Mouse (Mus musculus): Measurements from ENCODE around the gene Tex2.
"Not testable (repeated sequence)": the region's sequence is repeated elsewhere in the genome, so short reads cannot be mapped to it uniquely, and the experiment has no call there.

Tex2 gene

DNA sequence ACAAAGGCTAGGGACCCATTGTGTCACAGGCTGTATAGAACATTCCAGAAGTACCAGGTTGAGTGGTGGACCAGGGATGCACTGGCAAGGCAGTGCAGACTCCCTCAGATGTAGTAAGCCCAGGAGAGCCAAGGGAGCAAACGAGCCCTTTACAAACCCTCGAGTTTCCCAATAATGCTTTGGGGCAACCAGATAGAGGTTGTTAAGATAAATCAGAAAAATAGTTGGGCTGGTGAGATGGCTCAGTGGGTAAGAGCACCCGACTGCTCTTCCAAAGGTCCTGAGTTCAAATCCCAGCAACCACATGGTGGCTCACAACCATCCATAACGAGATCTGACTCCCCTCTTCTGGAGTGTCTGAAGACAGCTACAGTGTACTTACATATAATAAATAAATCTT is 5.5 kb upstream of the Tex2 start:
- DNase-seq (ENCODE audit: low spot score), result not testable (repeated sequence)

DNA sequence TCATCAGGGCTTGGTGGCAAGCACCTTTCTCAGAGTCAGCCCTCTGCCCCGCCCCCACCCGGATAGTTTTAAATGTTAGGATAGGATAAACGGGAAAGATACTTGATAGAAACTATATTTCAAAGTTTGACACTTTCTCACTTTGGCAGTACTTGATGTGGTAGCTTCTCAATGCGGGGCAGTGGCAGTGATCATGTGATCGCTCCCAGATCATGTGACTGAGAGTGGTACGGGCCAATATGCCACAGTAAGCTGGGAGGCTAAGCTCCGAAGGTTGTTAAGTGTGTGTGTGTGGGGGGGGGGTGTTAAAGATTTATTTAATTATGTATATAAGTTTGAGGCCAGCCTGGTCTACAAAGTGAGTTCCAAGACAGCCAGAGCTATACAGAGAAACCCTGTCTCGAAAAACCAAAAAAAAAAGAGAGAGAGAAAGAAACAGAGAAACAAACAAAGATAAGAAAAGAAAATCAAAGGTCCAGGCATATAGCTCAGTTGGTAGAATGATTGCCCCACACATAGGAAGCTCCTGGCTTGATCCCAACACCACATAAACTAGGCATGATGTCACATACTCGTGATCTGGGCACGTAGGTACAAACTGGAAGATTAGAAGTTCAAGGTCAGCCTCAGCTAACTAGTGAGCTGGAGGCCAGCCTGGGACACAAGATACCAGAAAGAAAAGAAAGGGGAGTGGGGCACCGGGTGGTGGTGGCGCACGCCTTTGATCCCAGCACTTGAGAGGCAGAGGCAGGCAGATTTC is 4.8 kb upstream of the Tex2 start:
- DNase-seq (ENCODE audit: low spot score), result no peak

DNA sequence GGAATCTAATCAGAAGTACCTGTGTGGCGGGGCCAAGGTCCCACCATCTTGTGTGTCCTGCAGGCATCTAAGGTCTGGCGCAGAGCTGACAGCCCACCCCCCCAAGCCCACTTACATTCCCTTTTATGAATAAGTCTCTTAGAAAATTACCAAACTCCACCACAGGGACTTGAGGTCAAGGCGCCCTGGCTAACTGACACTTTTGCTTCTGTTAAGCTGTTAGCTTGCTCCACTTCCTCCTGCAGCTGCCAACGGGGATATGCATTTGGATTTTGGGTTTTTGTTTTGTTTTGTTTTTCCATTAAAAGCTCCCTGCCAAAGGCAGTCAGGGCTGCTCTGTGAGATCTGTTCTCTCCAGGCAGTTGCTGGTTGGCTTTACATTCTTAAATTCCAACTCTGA is 2.3 kb upstream of the Tex2 start:
- no peak for DNase-seq (ENCODE audit: low spot score)

DNA sequence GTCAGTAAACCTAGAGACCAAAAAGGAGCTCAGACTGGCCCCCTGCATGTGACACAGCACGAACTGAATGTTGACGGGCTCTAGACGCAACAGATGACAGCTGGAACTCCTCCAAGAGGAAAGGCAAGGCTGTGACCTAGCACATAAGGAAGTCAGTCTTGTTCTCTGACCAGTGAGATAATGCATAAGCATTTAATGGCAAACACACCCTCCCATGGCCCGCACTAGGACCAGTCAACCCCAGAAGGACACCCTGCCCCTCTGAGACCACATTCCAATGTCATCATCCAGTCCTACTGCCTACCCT is 1.1 kb upstream of the Tex2 start:
- peak; percentile 20 for DNase-seq (ENCODE audit: low spot score)

DNA sequence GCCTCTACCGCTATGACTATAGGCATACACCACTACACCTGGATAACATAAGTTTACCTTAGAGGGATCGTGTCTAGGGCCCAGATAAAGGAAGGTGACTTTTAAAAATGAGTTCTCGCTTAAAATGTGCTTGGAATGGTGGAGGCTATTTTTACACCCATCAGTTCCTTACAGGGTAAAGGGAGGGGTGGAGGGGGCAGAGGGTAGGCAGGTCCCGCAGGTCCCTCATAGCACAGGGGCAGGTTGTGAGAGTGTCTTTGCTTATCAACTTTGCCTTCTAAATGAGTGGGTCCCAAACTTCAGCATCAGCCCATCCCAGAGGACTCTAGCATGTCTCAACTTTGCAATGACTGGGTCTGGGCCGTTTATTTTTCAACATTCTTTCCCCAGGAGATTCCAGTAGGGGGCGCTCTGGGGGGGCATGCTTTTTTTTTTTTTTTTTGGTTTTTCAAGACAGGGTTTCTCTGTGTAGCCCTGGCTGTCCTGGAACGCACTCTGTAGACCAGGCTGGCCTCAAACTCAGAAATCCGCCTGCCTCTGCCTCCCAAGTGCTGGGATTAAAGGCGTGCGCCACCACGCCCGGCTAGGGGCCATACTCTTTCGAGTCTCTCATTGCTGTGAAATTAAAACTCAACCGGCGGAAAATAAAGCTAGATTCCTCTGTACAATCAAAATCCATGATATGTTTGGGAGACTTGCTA is 565 bp upstream of the Tex2 start:
- peak; percentile 9 for DNase-seq (ENCODE audit: low spot score)

DNA sequence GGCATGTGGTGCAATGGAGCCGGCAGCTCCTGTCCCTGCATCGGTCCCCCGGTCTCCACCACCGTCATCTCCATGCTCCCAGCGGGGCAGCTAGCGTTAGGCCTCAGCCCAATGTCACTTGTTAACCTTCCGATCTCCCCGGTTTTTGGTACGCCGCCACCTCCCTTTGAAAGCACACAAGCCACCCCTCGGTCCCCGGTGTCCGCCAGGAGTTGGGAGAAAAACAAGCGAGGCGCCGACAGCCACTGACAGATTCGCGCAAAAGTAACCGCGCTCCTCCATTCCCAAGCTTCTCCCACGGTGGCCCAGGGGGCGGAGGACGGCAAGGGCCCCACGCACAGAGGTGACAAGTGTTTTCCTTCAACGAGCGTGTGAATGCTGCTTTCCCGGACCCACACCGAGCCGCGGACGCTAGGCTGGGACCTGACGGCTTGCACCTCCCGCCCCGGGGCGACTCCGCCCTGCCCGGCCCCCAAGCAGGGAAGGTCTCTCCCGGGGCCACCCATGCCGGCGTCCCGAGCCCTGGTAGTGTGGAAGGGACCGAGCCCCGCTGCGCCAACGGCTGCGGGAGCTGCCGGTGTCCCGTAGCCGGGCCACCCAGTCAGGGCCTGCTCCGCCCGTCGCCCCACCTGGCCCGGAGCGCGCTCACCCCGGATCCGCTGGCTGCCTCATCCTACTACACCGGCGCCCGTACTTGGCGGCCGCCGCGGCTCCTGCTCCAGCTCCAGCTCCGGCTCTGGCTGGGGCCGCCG is 838 bp downstream of the Tex2 start:
- DNase-seq (ENCODE audit: low spot score), result peak; percentile 57

DNA sequence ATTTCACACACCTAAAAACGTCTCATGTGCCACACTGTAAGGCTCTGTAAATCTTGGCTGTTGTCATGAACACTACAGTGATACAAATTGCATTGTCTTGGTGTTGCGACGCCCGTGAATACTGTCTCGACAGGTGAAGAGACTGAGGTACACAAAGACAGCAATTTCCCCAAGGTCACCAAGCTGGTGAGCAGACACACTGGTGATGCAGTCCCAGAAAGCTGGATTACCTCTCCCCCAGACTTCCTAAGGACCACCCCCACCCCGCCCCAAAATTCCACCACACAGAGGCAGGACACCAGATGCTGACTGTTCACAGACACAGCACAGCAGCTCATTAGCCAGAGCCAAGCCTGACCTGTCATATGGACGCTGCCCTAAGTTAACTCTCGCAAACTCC is 3.5 kb downstream of the Tex2 start:
- DNase-seq (ENCODE audit: low spot score), result no peak

DNA sequence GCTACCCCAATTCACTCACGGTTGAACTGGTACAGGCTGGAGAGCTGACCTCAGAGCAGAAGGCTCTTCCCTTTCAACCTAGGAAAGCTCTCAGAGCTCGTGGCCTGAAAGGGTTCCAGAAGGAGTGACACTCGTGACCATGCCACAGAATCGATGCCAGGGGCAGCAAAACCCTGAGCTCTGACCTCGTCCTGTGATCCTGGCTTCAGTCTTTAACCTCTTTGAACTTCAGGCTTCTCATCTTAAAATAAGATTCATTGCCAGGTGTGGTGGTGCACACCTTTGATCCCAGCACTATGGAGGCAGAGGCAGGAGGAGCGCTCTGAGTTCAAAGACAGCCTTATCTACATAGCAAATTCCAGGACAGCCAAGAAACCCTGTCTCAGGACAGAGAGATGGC is 5.9 kb downstream of the Tex2 start:
- no peak for DNase-seq (ENCODE audit: low spot score)

DNA sequence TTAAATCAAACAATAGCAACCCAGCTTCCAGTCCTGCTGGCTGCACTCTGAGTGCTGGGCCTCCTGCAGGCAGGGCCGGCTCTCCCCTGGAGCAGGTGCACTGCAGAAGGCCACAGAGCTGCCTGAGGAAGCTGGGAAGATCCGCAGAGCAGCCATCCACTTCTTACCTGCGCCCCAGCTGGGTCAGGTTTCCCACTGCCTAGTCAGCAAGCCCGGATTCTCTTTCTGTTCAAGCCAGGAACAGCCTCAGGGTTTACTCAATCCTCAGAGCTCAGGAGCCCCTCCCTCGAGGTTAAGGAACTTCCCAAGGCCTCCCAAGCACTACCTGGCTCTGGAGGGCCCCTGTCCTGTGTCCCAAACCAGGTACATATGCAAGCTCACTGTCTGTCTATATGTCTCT is 7.2 kb downstream of the Tex2 start:
- DNase-seq (ENCODE audit: low spot score), result no peak

DNA sequence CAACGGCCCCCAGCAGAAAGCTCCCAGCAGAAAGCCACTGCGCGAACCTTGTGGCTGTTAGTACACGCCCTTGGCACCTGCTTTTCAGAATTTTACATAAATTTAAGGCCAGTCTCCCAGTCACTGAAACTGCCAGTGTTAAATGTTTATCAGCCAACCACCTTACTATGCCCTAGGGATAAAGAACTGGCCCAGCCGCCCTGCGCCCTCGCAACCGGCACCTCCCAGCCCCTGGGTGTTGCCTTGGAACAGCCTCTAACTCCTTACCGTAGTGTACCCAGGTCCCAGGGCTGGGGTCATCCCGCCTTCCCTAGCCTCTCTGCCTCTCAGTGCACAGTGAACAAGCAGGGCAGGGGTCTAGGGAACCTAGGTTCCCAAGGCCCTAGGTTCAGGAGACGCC is 10.0 kb downstream of the Tex2 start:
- DNase-seq (ENCODE audit: low spot score), result no peak

DNA sequence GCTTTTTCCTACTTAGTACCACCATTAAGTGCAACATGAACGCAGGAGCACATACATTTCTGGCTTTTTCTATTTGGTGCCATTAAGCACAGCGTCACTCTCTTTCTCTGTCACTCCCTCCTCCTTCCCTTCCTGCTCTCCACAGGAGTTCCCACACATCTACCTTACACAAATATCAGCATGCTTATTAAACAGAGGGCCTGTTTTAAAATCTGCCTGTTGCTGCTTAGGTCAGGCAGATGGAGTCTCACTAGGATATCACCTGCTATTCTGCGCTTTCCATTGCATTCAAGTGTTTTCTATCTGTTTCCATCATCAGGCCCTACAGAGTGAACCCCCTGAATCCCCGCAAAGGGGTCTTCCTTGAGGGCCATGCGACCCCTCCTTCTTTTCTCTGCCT is 13.1 kb downstream of the Tex2 start:
- DNase-seq (ENCODE audit: low spot score), result no peak

DNA sequence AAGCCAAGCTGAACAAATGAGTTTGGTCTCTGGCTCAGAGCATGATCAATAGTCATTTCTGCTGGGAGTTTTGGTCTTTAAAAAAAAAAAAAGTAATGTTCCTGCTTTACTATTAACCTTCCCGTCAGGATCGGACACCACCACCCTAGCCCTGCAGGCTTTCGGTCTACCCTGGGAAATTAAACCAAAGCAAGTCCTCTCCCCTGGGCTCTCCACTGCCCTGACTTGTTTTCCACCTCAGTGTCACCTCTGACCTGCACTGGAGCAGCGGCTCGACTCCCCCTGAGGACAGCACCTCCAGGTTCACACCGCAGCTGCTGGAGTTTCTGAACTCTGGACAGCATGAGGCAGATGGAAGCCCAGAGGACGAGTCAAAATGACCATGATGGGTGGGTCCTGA is 13.9 kb downstream of the Tex2 start:
- DNase-seq (ENCODE audit: low spot score), result no peak

DNA sequence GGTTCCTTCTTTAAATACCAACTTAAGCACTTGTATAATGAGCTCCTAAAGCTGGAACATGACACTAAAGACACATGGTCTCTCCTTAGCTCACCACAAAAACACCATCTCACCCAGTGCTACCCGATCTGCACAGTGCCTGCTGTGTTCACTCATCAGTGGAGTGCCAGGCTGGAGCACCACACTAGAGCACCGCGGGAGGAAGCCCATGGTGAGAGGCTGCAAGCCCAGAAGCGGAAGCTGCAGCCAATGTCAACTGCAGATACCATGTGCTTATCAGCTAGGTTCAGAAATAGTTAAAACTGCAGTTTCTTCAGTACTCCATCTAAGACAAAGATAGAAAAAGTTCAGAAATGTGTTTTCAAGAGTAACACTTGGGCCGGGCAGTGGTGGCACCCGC is 14.9 kb downstream of the Tex2 start:
- no peak for DNase-seq (ENCODE audit: low spot score)

DNA sequence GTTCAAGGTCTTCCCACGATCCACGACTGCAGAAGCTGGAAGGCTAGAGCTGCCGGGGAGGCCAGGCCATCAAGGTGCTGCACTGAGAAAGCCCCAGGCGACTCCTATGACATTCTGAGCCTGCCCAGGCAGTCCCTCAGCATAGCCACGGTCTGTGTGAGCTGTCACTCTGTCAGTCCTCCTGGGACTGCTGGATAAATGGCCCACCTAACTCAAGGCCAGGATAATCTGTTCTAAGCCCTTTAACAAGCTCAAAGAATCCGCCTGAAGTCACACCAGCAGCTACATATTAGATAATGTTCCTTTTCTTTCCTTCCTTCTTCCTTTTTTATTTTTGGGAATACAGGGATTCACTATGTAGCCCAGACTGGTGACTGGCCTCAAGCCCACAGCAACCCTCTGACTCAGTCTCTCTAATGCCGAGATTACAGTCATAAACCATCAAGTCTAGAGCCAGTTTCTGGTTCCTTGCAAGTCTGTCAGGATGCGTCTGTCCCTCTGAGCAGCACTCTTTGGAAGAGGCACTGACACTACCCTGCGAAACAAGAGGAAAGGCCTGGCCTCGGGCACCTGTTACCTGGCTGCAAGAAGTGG is 15.4 kb downstream of the Tex2 start:
- no peak for DNase-seq (ENCODE audit: low spot score)

DNA sequence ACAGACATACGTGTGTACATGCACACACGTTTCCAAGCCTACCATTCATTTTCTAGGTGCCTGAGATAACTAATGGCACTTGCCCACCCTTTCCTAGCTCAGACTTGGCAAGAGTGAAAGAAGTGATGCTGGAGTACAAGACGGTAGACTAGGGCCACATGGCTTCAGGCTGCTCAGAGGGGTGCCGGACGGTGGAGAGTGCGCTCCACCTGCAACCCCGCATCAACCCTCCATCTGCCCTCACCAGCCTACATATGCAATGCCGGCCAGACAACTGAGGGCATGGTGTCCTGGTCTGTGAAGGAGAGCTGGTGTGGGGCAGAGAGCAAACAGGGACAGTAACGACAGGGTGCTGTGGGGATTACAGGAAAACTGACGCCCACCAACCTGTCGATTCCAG is 22.0 kb downstream of the Tex2 start:
- DNase-seq (ENCODE audit: low spot score), result no peak

DNA sequence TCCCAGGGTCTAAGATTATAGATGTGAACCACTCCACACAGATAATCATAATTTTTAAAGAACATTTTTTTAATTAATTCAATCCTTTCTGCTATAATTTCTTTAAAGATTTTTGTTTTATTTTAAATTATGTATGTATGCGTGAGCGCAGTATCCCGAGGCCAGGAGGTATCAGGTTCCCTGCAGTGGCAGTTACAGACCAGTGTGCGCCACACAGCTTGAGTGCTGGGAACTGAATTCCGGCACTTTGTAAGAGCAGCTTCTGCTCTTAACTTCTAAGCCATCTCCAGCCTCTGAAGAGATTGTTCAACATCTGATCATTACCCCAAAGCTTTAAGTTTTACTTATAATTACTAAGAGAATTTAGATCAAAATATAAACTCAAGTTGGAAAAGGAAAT is 23.1 kb downstream of the Tex2 start:
- DNase-seq (ENCODE audit: low spot score), result no peak

DNA sequence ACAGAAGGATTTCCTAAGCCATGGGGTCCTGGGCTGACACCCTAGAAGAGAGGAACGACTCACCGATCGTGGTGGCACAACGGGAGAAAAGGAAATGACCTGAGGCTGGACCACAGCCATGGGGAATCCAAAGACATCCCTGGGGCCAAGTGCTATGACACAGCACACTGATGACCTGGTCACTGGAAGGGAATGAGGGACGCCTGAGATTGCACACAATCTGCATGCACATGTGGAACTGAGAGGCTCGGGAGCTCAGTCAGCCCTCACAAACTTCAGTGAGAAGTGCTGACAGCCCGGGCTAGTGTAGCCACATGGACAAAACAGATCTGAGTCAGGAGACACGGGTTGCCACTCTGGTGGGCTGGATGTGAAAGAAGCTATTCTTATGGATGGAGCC is 24.4 kb downstream of the Tex2 start:
- no peak for DNase-seq (ENCODE audit: low spot score)

DNA sequence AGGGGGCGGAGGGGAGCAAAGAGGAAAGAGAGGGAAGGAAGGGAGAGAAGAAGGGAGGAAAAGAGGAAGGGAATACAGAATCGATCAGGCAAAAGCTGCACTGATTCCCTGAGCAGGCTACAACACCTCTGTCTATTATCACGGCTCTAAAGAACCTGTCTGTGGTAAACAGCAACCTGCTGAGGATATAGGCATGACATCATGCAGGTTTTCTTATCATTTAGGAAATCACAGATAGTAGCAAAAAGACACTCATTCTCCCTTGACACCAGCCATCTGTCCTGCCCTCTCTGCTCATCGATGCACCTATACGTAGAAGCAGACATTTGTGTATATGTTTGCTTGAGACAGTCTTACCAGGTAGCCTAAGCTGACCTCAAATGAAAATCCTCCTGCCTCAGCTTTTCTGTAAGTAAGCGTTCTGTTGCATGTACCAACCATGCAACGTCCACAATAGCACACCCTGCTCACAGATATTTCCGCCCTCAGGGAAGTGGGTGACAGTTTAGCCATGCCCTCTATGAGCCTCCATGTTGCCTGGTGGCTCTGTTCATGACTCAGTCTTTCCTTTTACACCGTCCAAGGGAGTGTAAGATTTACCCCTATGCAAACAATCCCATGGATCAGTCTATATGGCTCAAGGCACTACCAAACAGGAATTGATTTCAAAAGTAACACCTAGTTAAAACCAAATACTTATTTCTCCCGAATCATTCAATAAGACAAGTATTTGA is 25.3 kb downstream of the Tex2 start:
- DNase-seq (ENCODE audit: low spot score), result no peak

DNA sequence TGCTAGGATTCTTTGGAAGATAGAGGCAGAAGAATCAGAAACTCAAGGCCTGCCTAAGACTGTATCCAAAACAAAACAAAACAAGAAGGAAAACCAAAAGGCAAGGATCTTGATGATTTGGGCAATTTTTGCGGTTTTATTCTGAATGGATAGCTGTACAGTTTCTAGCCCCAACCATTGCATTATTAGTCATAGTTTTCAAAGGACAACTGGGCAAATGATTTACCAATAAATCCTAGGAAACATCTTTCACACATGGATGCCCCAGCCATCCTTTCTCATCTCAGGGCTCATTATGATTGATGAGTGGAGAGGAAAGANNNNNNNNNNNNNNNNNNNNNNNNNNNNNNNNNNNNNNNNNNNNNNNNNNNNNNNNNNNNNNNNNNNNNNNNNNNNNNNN is 29.4 kb downstream of the Tex2 start:
- no peak for DNase-seq (ENCODE audit: low spot score)

DNA sequence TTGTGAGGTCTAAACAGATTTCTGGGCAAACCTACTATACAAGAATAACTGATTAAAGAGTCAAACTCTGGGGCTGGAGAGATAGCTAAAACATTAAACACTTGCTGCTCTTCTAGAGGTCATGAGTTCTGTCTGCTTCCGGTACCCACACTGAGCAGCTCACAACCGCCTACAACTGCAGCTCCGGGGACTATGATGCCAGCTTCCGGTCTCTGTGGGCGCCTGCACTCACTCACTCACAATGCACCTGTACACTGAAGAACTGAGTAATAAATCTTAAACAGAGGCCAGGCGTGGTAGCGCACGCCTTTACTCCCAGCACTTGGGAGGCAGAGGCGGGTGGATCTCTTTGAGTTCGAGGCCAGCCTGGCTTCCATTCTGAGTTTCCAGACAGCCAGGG is 31.9 kb downstream of the Tex2 start:
- no peak for DNase-seq (ENCODE audit: low spot score)

DNA sequence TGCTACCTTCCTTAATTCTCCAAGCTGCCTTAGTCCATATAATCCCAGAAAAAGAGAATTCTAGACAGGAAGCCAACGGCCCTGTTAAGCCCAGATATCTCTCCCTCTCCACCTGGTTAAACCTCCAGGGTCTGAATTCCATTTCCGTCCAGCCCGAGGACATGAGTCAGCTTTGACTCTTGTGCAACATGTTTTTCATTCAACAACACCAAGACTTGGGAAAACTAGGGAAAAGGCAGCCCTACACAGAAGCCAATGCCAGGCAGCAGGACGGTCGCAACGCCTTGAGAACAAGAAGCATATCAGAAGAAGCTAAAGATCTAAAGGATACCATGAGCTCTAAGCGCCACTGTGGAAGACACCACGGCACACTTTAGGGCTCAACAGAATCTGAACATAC is 32.8 kb downstream of the Tex2 start:
- DNase-seq (ENCODE audit: low spot score), result no peak

DNA sequence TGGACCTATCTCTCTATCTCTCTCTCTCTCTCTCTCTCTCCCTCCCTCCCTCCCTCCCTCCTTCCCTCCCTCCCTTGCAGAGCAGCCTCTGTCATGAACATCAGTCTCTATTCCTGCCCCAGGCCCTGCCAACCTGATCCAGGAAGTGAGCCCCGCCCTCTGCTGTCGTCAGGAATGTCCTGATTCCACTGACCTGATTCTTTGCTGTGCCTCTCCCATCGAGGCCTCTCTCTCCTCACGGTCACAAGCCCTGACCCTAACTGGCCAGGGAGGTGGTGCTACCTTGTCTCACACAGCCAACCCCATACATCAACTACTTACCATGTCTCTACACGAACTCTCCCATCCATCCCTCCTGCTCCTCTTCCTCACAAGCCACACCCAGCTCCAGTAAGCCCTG is 33.3 kb downstream of the Tex2 start:
- no peak for DNase-seq (ENCODE audit: low spot score)
